Mouse (Mus musculus) heart, postnatal 36 days (tissue): ENCODE measurements at regions not wholly inside any gene's neighbourhood (a gene's known extent, or its start where the extent isn't known, plus 50 kb on each side); places are given as distances from the start of the nearest gene placed in this dataset.

Experiments used
- DNase-seq, 2 experiments: peaks; one replicate each; pipeline ENCODE4 v3.0.0; 2021 to 2022
- intact Hi-C: fragments of 180-260 bp; cut with DNase I; formaldehyde crosslinking; loops from one replicate; pipeline ENCODE4 v1.15.1; 2025

- DNase-seq, result peak; percentile 3 to 43
These were observed 464.0 kb upstream of the Cntn6 start for GRCm38 (mm10) chr6:104028439-104029091.

GRCm38 (mm10) chr6:104038853-104039252 lies 453.7 kb upstream of the Cntn6 start:
- no peak for DNase-seq
- intact Hi-C loops, result no loop called here

More at GRCm38 (mm10) chr6:104028439-104029091, 464.0 kb upstream of the Cntn6 start:
- intact Hi-C loops, result no loop called here

- intact Hi-C loops, result no loop called here
- no peak for DNase-seq
These were observed 452.1 kb upstream of the Cntn6 start for GRCm38 (mm10) chr6:104040450-104040849.

- intact Hi-C loops, result no loop called here
- no peak for DNase-seq
These were observed 436.6 kb upstream of the Cntn6 start for GRCm38 (mm10) chr6:104055996-104056395.

GRCm38 (mm10) chr6:104061692-104062263 lies 430.8 kb upstream of the Cntn6 start:
- intact Hi-C loops, result no loop called here
- no peak for DNase-seq

- intact Hi-C loops, result no loop called here
- no peak for DNase-seq
These were observed 412.0 kb upstream of the Cntn6 start for GRCm38 (mm10) chr6:104080581-104080980.

- DNase-seq, result no peak
- intact Hi-C loops, result no loop called here
These were observed 410.3 kb upstream of the Cntn6 start for GRCm38 (mm10) chr6:104082242-104082641.

GRCm38 (mm10) chr6:104108386-104108785 lies 384.2 kb upstream of the Cntn6 start:
- intact Hi-C loops, result no loop called here
- no peak for DNase-seq
